Mouse (Mus musculus) liver, adult 2 months (tissue): ENCODE results near the gene Ssc5d.

Experiments
- CTCF ChIP-seq: fragments of 200-500 bp; IDR thresholded peaks from 2 replicates; pipeline ENCODE4 v1.5.1; 2011; ENCODE audit warnings: low read depth, low read length, control low read depth
- POLR2A ChIP-seq: fragments of 200-500 bp; IDR thresholded peaks from 2 replicates; pipeline ENCODE4 v1.6.1; 2011; ENCODE audit warnings: low read length, control low read depth; ENCODE audit not compliant: insufficient read depth; ENCODE audit errors: extremely low read depth

- TF ChIP-seq POLR2A (no peak), CTCF (no peak)
Measured at GRCm38 (mm10) chr7:4917494-4917893, 8.1 kb upstream of the Ssc5d start.
